Mouse (Mus musculus) ES-E14 (cell line): ENCODE measurements at regions not wholly inside any gene's neighbourhood (a gene's known extent, or its start where the extent isn't known, plus 50 kb on each side); places are given as distances from the start of the nearest gene placed in this dataset.

Source experiments
- DNase-seq: peaks from one replicate; pipeline ENCODE4 v3.0.0-alpha.2; 2013; ENCODE audit warnings: low read depth, low spot score
- H3K27ac ChIP-seq: 2 replicates; pipeline ENCODE4 v1.5.1; 2012; ENCODE audit warnings: low read depth, mild to moderate bottlenecking, low read length, moderate library complexity, mixed read lengths; ENCODE audit not compliant: poor library complexity, insufficient read depth, severe bottlenecking
- H3K36me3 ChIP-seq: 2 replicates; pipeline ENCODE4 v1.6.1; 2012; ENCODE audit warnings: mild to moderate bottlenecking, low read length, moderate library complexity, mixed read lengths; ENCODE audit not compliant: control insufficient read depth, poor library complexity, insufficient read depth, severe bottlenecking
- H3K4me1 ChIP-seq, 2 experiments: fragments of 150-350 bp in 1 of 2; sonication (generic) in 1 of 2; 2 replicates each; pipeline ENCODE4 v1.6.1; 2012; ENCODE audit warnings: low read length in 2 of 2, mild to moderate bottlenecking in 1 of 2, mixed read lengths in 1 of 2; ENCODE audit not compliant: control insufficient read depth in 2 of 2, insufficient read depth in 2 of 2, poor library complexity in 1 of 2
- H3K4me3 ChIP-seq, 2 experiments: fragments of 150-350 bp in 1 of 2; sonication (generic) in 1 of 2; 2 replicates each; pipeline ENCODE4 v1.5.1; 2012; ENCODE audit warnings: low read length in 2 of 2, low read depth in 1 of 2, mild to moderate bottlenecking in 1 of 2, mixed read lengths in 1 of 2; ENCODE audit not compliant: insufficient read depth in 1 of 2, poor library complexity in 1 of 2, severe bottlenecking in 1 of 2
- H3K9ac ChIP-seq: 2 replicates; pipeline ENCODE4 v1.6.1; 2012; ENCODE audit warnings: low read depth, mild to moderate bottlenecking, low read length, mixed read lengths; ENCODE audit not compliant: poor library complexity, insufficient read depth, severe bottlenecking
- H3K9me3 ChIP-seq: fragments of 150-350 bp; sonication (generic); 2 replicates; pipeline ENCODE4 v1.6.1; 2012; ENCODE audit warnings: low read depth, mild to moderate bottlenecking, low read length; ENCODE audit not compliant: control insufficient read depth, insufficient read depth
- CHD2 ChIP-seq: IDR thresholded peaks from 2 replicates; pipeline ENCODE4 v1.6.1; 2014; ENCODE audit warnings: mild to moderate bottlenecking, low read depth, low read length, inconsistent platforms
- HCFC1 ChIP-seq: IDR thresholded peaks from 2 replicates; pipeline ENCODE4 v1.6.1; 2012; ENCODE audit warnings: low read length, inconsistent platforms, borderline replicate concordance; ENCODE audit not compliant: insufficient read depth
- MAFK ChIP-seq: IDR thresholded peaks from 2 replicates; pipeline ENCODE4 v1.6.1; 2014; ENCODE audit warnings: mild to moderate bottlenecking, low read depth, low read length, inconsistent platforms; ENCODE audit not compliant: insufficient read depth
- ZC3H11A ChIP-seq: IDR thresholded peaks from 2 replicates; pipeline ENCODE4 v1.6.1; 2012; ENCODE audit warnings: low read depth, mild to moderate bottlenecking, inconsistent platforms, low read length, borderline replicate concordance
- ZNF384 ChIP-seq: IDR thresholded peaks from 2 replicates; pipeline ENCODE4 v1.6.1; 2012; ENCODE audit warnings: low read depth, low read length, inconsistent platforms
- in situ Hi-C, 2 experiments: fragments of 600-800 bp; cut with MboI; formaldehyde crosslinking; loops; one replicate each; pipeline ENCODE4 v1.15.1; 2025; ENCODE audit warnings: low sequenced_read_pairs in 2 of 2, inconsistent platforms in 1 of 2; ENCODE audit not compliant: unreplicated experiment in 2 of 2

DNA sequence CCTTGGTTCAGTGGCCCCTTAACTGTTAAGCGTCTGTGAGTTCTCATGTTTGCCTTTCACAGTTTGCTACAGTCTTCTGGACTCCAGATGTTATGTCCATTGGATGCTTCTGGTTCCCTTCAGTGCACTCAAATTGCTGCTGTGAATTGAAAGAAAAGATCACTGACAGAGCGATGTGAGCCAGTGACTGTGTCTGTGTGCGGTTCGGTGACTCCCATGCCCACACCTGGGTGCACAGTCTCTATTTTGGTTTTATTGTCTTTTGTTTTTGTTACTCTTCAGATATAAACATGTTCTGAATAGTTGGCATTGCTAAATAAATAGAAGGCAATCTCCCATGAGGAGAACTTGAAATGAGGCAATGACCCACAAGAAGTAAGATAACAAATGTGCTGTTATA, 350.3 kb upstream of the Chrm3 start:
- no peak for TF ChIP-seq MAFK
- no peak for TF ChIP-seq CHD2
- TF ChIP-seq HCFC1, result no peak
- no peak for TF ChIP-seq ZC3H11A
- no peak for TF ChIP-seq ZNF384
- Histone ChIP-seq H3K36me3 (no peaks in the 10 kb centered on the region), H3K9me3 (no peaks in the 10 kb centered on the region), H3K4me1 (no peaks in the 10 kb centered on the region), H3K9ac (no peak overlapping the region), H3K4me3 (no peak overlapping the region), H3K27ac (no peak overlapping the region)
- in situ Hi-C loops, result no loop called here
- no peak for DNase-seq

DNA sequence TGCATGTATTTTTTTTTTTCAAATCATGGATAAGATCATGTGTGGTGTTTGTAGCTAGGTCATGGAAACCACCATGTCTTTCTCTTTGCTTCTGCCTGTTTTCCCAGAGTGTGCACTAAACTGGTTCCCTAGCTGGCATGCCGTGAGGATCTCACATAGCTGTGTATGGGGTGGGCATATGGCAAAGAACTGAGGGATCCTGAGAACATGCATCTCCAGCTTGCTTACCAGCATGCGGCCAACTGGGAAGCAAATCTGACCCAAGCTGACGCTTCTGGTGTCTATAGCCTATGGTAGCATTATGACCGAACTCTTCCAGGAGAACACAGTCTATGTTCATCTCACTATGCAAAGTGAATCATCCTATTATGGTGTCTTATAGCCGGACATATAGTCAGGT, 336.5 kb upstream of the Chrm3 start:
- DNase-seq, result no peak
- no peak overlapping the region for H3K9ac ChIP-seq
- in situ Hi-C loops, result no loop called here
- no peak overlapping the region for H3K4me3 ChIP-seq
- H3K36me3 ChIP-seq, result no peaks in the 10 kb centered on the region
- no peak overlapping the region for H3K27ac ChIP-seq
- no peaks in the 10 kb centered on the region for H3K9me3 ChIP-seq
- TF ChIP-seq HCFC1 (no peak), CHD2 (no peak), ZC3H11A (no peak), MAFK (no peak), ZNF384 (no peak)
- no peaks in the 10 kb centered on the region for H3K4me1 ChIP-seq

DNA sequence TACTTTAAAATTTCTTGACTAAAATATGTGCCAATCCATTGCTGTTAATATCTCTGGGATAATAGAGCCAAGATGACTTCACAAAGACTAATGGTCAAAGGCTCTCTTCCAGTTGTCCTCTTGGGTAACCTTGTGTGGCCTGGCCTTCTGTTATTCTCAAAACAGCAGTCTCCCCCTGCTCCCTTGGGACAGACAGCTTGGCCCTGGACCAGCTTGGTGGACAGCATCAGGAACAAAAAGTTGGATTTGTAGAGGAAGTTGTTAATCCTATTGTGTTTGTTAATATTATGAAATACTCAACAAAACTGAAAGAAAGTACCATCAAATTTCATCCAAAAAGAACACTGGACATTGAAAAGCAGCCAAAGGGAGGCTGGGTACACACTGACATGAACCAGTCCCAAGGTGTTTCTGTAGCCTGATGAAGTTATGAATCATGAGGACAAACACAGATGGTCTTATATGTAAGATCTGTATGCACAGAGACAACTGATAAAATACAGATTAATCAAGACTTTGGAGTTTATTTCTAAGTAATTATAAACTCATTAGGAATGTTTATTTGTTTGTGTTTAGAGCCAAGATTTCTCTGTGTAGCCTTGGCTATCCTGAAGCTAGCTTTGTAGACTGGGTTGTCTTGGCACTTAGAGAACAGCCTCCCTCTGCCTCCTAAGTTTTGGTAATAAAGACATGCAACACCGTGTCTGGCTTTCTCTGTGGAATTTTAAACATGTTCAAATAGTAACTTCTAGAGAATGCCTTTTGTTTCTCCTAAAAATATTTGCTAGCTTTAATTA, 335.7 kb upstream of the Chrm3 start:
- no peak overlapping the region for H3K4me3 ChIP-seq
- TF ChIP-seq ZNF384 (no peak), ZC3H11A (no peak), MAFK (no peak), CHD2 (no peak), HCFC1 (no peak)
- no peak overlapping the region for H3K27ac ChIP-seq
- no peaks in the 10 kb centered on the region for H3K36me3 ChIP-seq
- DNase-seq, result no peak
- H3K9me3 ChIP-seq, result no peaks in the 10 kb centered on the region
- in situ Hi-C loops, result no loop called here
- no peaks in the 10 kb centered on the region for H3K4me1 ChIP-seq
- no peak overlapping the region for H3K9ac ChIP-seq

DNA sequence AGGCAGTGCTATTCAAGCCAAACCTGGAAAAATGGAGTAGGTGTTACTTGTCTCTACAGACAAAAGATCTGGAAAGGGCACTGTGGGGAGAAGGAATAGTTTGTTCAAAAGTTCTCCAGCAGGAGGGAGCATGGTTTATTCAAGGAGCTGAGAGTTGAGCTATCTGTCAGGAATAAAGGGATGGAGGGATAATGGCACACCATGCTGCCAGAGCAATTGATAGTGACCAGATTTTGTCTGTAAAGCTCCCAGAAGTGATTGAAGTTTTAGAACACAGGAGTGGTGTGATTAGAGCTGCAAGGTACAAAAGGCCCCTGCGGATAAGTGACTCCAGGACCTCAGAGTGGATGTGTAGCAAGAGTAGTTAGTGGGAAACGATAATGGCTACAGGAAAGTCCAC, 330.7 kb upstream of the Chrm3 start:
- in situ Hi-C loops, result no loop called here
- Histone ChIP-seq H3K9me3 (no peaks in the 10 kb centered on the region), H3K4me1 (no peaks in the 10 kb centered on the region), H3K36me3 (no peaks in the 10 kb centered on the region), H3K27ac (no peak overlapping the region), H3K4me3 (no peak overlapping the region), H3K9ac (no peak overlapping the region)
- no peak for DNase-seq
- TF ChIP-seq HCFC1 (no peak), MAFK (no peak), ZNF384 (no peak), ZC3H11A (no peak), CHD2 (no peak)
